Mouse (Mus musculus): Measurements from ENCODE around the gene Astn1.

Gene Astn1

GRCm38 (mm10) chr1:158422739-158423138 lies 60.7 kb downstream of the Astn1 start:
- no peak for DNase-seq

GRCm38 (mm10) chr1:158446071-158446470 lies 84.0 kb downstream of the Astn1 start:
- DNase-seq, result no peak

GRCm38 (mm10) chr1:158447956-158448355 lies 85.9 kb downstream of the Astn1 start:
- DNase-seq, result no peak

GRCm38 (mm10) chr1:158452675-158453074 lies 90.6 kb downstream of the Astn1 start:
- no peak for DNase-seq

GRCm38 (mm10) chr1:158453587-158453986 lies 91.5 kb downstream of the Astn1 start:
- peak; percentile 27 for DNase-seq

GRCm38 (mm10) chr1:158463975-158464374 lies 101.9 kb downstream of the Astn1 start:
- no peak for DNase-seq

GRCm38 (mm10) chr1:158465286-158465685 lies 103.2 kb downstream of the Astn1 start:
- no peak for DNase-seq

- no peak for DNase-seq
These were observed 115.8 kb downstream of the Astn1 start for GRCm38 (mm10) chr1:158477841-158478240.

- no peak for DNase-seq
These were observed 118.2 kb downstream of the Astn1 start for GRCm38 (mm10) chr1:158480285-158480684.

- DNase-seq, result no peak
These were observed 121.7 kb downstream of the Astn1 start for GRCm38 (mm10) chr1:158483733-158484132.

GRCm38 (mm10) chr1:158489521-158490021 lies 127.5 kb downstream of the Astn1 start:
- DNase-seq, result peak; percentile 36

GRCm38 (mm10) chr1:158490175-158490574 lies 128.1 kb downstream of the Astn1 start:
- DNase-seq, result no peak

GRCm38 (mm10) chr1:158493289-158493688 lies 131.2 kb downstream of the Astn1 start:
- DNase-seq, result no peak

GRCm38 (mm10) chr1:158500140-158500539 lies 138.1 kb downstream of the Astn1 start:
- no peak for DNase-seq

GRCm38 (mm10) chr1:158501019-158501418 lies 138.9 kb downstream of the Astn1 start:
- no peak for DNase-seq

- no peak for DNase-seq
These were observed 145.5 kb downstream of the Astn1 start for GRCm38 (mm10) chr1:158507610-158508009.

- no peak for DNase-seq
These were observed 147.2 kb downstream of the Astn1 start for GRCm38 (mm10) chr1:158509112-158509855.

- DNase-seq, result peak; percentile 32
These were observed 148.6 kb downstream of the Astn1 start for GRCm38 (mm10) chr1:158510478-158511207.

GRCm38 (mm10) chr1:158512089-158512488 lies 150.0 kb downstream of the Astn1 start:
- DNase-seq, result no peak

- DNase-seq, result peak; percentile 88
These were observed 150.6 kb downstream of the Astn1 start for GRCm38 (mm10) chr1:158512636-158513035.

- peak; percentile 86 for DNase-seq
These were observed 151.5 kb downstream of the Astn1 start for GRCm38 (mm10) chr1:158513572-158513971.

GRCm38 (mm10) chr1:158516558-158516957 lies 154.5 kb downstream of the Astn1 start:
- DNase-seq, result no peak

GRCm38 (mm10) chr1:158536195-158536594 lies 174.1 kb downstream of the Astn1 start:
- no peak for DNase-seq

- no peak for DNase-seq
These were observed 174.8 kb downstream of the Astn1 start for GRCm38 (mm10) chr1:158536867-158537266.
